Mouse (Mus musculus) embryonic facial prominence, embryonic 14.5 days (tissue): ENCODE measurements at regions not wholly inside any gene's neighbourhood (a gene's known extent, or its start where the extent isn't known, plus 50 kb on each side); places are given as distances from the start of the nearest gene placed in this dataset.
A peak's percentile ranks its signal among the peaks of the same experiment; 100 is the strongest.

Experiments used
- ATAC-seq: fragments of 200-750 bp; cut with Nextera tagmentation; 2 replicates; pipeline ENCODE4 v1.8.0; 2017; ENCODE audit warnings: low read depth, moderate number of reproducible peaks, moderate TSS enrichment
- DNase-seq: peaks from one replicate; pipeline ENCODE4 v3.0.0-alpha.2; 2015; ENCODE audit warnings: low spot score
- H3K27ac ChIP-seq: fragments of 300-500 bp; sonication (generic); replicated peaks from 2 replicates; pipeline ENCODE4 v1.5.1; 2014; ENCODE audit warnings: low read depth, mild to moderate bottlenecking, low read length, moderate library complexity
- H3K27me3 ChIP-seq: fragments of 300-500 bp; sonication (generic); replicated peaks from 2 replicates; pipeline ENCODE4 v1.6.1; 2014; ENCODE audit warnings: low read length; ENCODE audit not compliant: control insufficient read depth, insufficient read depth
- H3K36me3 ChIP-seq: fragments of 300-500 bp; sonication (generic); 2 replicates; pipeline ENCODE4 v1.6.1; 2014; ENCODE audit warnings: low read length, mixed read lengths; ENCODE audit not compliant: control insufficient read depth, insufficient read depth
- H3K4me1 ChIP-seq: fragments of 300-500 bp; sonication (generic); 2 replicates; pipeline ENCODE4 v1.6.1; 2014; ENCODE audit warnings: antibody characterized with exemption, low read length; ENCODE audit not compliant: control insufficient read depth, insufficient read depth
- H3K4me2 ChIP-seq: fragments of 300-500 bp; sonication (generic); 2 replicates; pipeline ENCODE4 v1.6.1; 2014; ENCODE audit warnings: low read depth, mild to moderate bottlenecking, low read length, moderate library complexity, mixed read lengths
- H3K4me3 ChIP-seq: fragments of 300-500 bp; sonication (generic); 2 replicates; pipeline ENCODE4 v1.5.1; 2014; ENCODE audit warnings: low read depth, mild to moderate bottlenecking, low read length
- H3K9ac ChIP-seq: fragments of 300-500 bp; sonication (generic); 2 replicates; pipeline ENCODE4 v1.6.1; 2014; ENCODE audit warnings: low read depth, mild to moderate bottlenecking, low read length, moderate library complexity, mixed read lengths
- H3K9me3 ChIP-seq: fragments of 300-500 bp; sonication (generic); 2 replicates; pipeline ENCODE4 v1.6.1; 2016; ENCODE audit warnings: low read length; ENCODE audit not compliant: control insufficient read depth
- WGBS: fragments of 180-500 bp; shearing (Covaris S2); extraction: QIAGEN DNeasy Blood & Tissue Kit; methylation state at CpG from one replicate; pipeline ENCODE4 v1.1.7; 2014; 5-methylcytosine and 5-hydroxymethylcytosine counted together

DNA sequence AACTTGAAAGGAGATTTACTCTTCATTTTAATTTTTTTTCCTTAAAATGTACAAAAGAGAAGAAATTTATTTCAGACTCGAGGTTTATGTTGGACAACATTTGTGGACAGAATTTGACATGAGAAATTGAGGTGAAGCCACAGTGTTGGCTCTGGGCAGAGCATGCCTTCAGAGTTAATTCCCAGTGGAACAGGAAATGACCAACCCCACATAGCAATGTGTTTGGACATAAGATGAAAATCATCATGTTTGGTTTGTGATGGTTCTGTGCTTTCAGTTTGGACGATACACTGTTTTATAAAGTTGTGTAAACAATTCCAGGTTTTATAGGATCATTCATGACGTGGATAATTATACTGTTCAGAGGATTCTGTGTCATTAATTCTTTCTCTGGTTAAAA, 271.9 kb upstream of the Mettl25 start:
- Histone ChIP-seq H3K4me3 (no peak overlapping the region), H3K27me3 (no peaks in the 10 kb centered on the region), H3K36me3 (no peaks in the 10 kb centered on the region), H3K4me2 (no peak overlapping the region), H3K4me1 (no peaks in the 10 kb centered on the region), H3K9ac (no peak overlapping the region), H3K9me3 (no peaks in the 10 kb centered on the region), H3K27ac (no peak overlapping the region)
- WGBS, result 46% methylated on average over 3 of the region's 3 CpGs
- ATAC-seq, result no peak
- DNase-seq, result peak; percentile 20

DNA sequence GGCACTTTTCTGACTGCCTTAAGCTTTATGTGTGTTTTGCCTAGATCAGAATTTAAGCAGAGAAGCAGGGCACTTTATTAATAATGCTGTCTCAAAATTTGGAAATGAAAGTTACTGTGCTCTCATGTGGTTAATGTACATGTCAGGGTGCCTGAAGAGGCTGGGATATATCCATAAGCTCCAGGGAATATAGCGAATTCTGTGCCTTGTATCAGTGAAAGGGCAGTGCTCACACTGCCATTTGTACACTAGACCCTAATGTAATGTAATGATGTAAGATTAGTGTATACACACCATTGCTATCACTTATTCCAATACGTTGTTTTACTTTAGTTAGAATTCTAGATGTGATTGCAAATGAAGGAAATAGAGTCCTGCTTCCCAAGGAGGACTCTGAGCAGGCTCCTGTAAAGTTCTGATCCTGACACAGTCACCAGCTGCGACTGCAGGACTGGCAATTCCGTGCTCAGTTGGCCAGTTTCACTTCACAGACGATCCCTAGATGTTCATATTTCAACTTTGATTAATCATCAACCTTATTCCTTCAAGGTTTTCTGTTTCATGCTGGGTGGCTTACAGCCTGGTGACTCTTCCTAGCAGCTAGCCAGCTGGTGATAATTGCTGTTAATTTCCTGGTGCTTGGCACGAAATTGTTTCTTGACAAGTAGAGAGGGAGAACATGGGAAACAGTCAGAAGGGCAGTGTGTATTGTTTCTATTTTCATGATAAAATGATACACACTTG, 273.7 kb upstream of the Mettl25 start:
- no peak for DNase-seq
- H3K9ac ChIP-seq, result no peak overlapping the region
- H3K27ac ChIP-seq, result no peak overlapping the region
- no peak for ATAC-seq
- 51% methylated on average over 6 of the region's 6 CpGs for WGBS
- H3K4me1 ChIP-seq, result no peaks in the 10 kb centered on the region
- no peak overlapping the region for H3K4me2 ChIP-seq
- no peak overlapping the region for H3K4me3 ChIP-seq
- H3K36me3 ChIP-seq, result no peaks in the 10 kb centered on the region
- H3K27me3 ChIP-seq, result no peaks in the 10 kb centered on the region
- no peaks in the 10 kb centered on the region for H3K9me3 ChIP-seq

DNA sequence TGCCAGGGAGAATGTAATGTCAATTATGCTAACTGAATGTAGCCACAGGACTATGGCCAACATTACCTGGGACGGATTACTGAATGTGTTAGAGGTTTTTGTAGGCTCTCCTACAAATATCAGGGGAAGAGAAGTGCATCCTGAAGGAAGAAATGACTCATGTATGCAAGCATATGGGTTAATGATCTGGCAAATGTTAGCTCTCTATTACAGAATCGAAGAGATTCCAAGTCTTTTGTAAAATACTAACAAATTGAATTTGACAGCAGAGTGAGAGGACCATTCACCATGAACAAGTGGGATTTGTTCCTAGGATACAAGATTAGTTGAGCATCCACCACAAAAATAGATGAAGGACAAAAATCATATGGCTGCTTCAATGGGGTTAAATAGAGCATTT, 280.6 kb upstream of the Mettl25 start:
- Histone ChIP-seq H3K4me2 (no peak overlapping the region), H3K27ac (no peak overlapping the region), H3K4me1 (no peaks in the 10 kb centered on the region), H3K36me3 (no peaks in the 10 kb centered on the region), H3K9me3 (no peaks in the 10 kb centered on the region), H3K9ac (no peak overlapping the region), H3K27me3 (no peaks in the 10 kb centered on the region), H3K4me3 (no peak overlapping the region)
- DNase-seq (peak; percentile 5), ATAC-seq (no peak)
- 65% methylated on average over 2 of the region's 2 CpGs for WGBS

DNA sequence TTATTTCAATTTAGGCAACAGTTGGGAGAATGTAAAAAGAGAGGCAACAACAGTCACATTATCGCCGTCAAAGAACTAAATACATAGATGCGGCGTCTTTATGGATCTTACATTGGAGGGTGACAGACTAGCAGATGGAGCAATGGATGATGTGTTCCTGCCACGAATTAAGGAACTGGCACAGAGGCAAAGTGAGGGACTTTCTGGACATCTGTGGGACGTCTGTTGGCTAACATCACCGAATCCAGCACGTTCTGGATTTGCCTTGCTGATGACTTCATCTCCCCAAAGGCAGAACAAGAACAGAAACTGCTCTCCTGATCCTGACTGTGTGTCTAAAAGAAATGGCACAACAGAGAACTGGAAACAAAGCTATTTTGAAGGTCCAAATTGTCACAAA, 281.8 kb upstream of the Mettl25 start:
- no peak overlapping the region for H3K27ac ChIP-seq
- H3K9ac ChIP-seq, result no peak overlapping the region
- no peak overlapping the region for H3K4me3 ChIP-seq
- no peaks in the 10 kb centered on the region for H3K27me3 ChIP-seq
- ATAC-seq, result no peak
- no peaks in the 10 kb centered on the region for H3K9me3 ChIP-seq
- WGBS, result 70% methylated on average over 8 of the region's 8 CpGs
- H3K4me2 ChIP-seq, result no peak overlapping the region
- DNase-seq, result peak; percentile 13
- no peaks in the 10 kb centered on the region for H3K4me1 ChIP-seq
- no peaks in the 10 kb centered on the region for H3K36me3 ChIP-seq

DNA sequence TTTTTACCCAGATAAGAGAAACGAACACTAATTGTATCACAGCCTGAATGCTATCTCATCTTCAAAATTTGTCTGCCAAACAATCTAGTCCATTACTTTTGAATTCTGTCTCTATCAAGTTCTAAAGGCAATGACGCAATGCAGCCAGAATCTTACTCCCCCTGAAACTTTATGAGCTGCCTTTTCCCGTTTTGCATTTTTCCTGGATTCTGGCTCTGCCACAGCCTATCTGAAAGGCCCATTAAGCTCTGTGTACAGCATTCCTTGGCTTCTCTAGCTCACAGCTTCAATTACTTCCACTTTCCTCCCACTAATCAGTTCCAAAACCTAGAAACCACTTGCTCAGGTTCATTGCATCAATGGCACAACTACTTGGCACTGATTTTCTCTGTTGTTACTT, 298.0 kb upstream of the Ppfia2 start:
- no peak overlapping the region for H3K4me2 ChIP-seq
- H3K36me3 ChIP-seq, result no peaks in the 10 kb centered on the region
- ATAC-seq, result no peak
- no peaks in the 10 kb centered on the region for H3K27me3 ChIP-seq
- H3K27ac ChIP-seq, result no peak overlapping the region
- no peak overlapping the region for H3K4me3 ChIP-seq
- DNase-seq, result peak; percentile 27
- H3K4me1 ChIP-seq, result no peaks in the 10 kb centered on the region
- WGBS, result 56% methylated on average over 3 of the region's 3 CpGs
- no peak overlapping the region for H3K9ac ChIP-seq
- no peaks in the 10 kb centered on the region for H3K9me3 ChIP-seq

DNA sequence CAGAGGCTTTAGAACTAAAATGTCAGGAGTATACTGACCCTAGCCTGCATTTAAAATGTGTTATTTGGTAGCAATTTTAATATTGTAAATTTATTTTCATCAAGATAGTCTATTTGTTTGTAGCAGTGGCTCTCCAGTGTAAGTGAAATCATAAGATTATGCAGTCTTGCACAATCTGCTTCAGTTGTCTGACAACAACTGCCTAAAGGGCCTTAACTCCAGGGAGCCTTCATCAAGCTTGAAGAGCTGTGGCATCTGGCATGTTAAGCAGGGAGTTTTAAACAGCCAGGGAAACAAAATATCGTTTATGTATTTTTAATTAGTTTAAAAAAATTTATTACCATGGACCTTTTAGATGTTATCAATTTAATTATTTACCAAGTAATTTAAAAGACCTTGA, 295.7 kb upstream of the Ppfia2 start:
- Histone ChIP-seq H3K27me3 (no peaks in the 10 kb centered on the region), H3K9ac (no peak overlapping the region), H3K4me1 (no peaks in the 10 kb centered on the region), H3K36me3 (no peaks in the 10 kb centered on the region), H3K27ac (no peak overlapping the region), H3K4me3 (no peak overlapping the region), H3K4me2 (no peak overlapping the region), H3K9me3 (no peaks in the 10 kb centered on the region)
- DNase-seq (no peak), ATAC-seq (no peak)
- 56% methylated on average over 1 of the region's 1 CpGs for WGBS

DNA sequence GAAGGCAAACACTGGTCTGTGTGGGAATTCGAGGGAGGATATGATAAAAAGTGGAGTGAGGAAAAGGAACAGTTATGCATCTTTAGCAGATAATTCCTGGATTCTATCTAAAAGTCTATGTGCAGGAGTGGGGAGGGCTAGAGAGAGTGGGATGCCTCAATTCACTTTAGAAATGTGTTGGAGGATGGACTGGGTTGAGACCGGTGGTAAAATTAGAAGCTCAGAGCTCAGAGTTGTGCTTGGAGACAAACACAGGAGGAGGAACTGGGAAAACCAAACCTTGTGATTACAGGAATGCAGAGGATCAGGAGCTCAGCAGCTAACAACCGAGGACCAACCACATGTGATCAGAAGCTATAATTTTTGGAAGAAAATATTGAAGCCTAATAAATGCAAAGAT, 290.5 kb upstream of the Ppfia2 start:
- Histone ChIP-seq H3K27ac (no peak overlapping the region), H3K27me3 (no peaks in the 10 kb centered on the region), H3K4me2 (no peak overlapping the region), H3K9me3 (no peaks in the 10 kb centered on the region), H3K36me3 (no peaks in the 10 kb centered on the region), H3K4me3 (no peak overlapping the region), H3K9ac (no peak overlapping the region), H3K4me1 (no peaks in the 10 kb centered on the region)
- WGBS, result 74% methylated on average over 3 of the region's 3 CpGs
- peak; percentile 29 for DNase-seq
- no peak for ATAC-seq

DNA sequence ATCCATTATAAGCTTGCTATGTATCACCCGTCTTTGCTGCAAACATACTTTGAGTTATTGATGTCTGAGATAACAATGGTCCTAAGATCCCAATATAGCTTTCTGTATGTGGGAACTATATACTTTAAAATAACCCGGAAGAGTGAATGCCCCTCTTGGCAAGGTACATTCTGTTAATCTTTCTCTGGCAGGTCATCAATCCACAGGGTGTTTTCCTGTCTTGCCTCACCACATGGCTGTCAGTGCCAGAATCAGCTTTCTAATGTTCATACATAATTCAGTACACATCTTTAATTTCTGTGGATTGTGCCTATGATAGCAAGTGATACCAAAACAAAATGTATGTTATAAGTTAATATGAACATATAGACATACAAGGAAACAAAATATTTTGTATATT, 267.6 kb upstream of the Ppfia2 start:
- Histone ChIP-seq H3K27me3 (no peaks in the 10 kb centered on the region), H3K4me3 (no peak overlapping the region), H3K4me1 (no peaks in the 10 kb centered on the region), H3K4me2 (no peak overlapping the region), H3K9me3 (no peaks in the 10 kb centered on the region), H3K27ac (no peak overlapping the region), H3K36me3 (no peaks in the 10 kb centered on the region), H3K9ac (no peak overlapping the region)
- ATAC-seq (no peak), DNase-seq (no peak)
- WGBS, result 57% methylated on average over 2 of the region's 2 CpGs

DNA sequence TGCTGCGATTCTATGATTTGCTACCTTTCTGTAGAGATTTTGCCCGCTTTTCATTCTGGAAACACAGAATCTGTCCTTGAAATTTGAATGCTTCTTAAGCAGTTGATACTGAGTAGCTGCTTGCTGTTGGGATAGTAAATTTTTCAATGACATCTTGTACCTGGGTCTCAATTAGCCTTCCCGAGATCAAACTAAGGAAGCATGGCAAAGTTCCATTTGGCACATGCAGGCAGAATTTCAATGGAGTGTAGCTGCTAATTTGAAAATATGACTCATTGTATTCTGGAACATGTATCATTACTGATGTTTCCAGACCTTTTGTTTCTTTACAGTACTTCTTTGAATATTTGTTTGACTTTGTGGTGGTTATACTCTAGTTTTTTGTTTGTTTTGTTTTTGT, 245.9 kb upstream of the Ppfia2 start:
- Histone ChIP-seq H3K4me1 (no peaks in the 10 kb centered on the region), H3K4me3 (no peak overlapping the region), H3K9me3 (no peaks in the 10 kb centered on the region), H3K4me2 (no peak overlapping the region), H3K27ac (no peak overlapping the region), H3K36me3 (no peaks in the 10 kb centered on the region), H3K27me3 (no peaks in the 10 kb centered on the region), H3K9ac (no peak overlapping the region)
- WGBS, result 86% methylated on average over 3 of the region's 3 CpGs
- DNase-seq, result no peak
- ATAC-seq, result no peak
